Mouse (Mus musculus): Measurements from ENCODE around the gene Mroh8. TPM values are rescaled to one million over a fixed set of nuclear protein-coding genes. Genes with fewer than 3 reads are reported as not detected.

Gene Mroh8
- total RNA-seq, 1 experiment: 0.58 TPM

DNA sequence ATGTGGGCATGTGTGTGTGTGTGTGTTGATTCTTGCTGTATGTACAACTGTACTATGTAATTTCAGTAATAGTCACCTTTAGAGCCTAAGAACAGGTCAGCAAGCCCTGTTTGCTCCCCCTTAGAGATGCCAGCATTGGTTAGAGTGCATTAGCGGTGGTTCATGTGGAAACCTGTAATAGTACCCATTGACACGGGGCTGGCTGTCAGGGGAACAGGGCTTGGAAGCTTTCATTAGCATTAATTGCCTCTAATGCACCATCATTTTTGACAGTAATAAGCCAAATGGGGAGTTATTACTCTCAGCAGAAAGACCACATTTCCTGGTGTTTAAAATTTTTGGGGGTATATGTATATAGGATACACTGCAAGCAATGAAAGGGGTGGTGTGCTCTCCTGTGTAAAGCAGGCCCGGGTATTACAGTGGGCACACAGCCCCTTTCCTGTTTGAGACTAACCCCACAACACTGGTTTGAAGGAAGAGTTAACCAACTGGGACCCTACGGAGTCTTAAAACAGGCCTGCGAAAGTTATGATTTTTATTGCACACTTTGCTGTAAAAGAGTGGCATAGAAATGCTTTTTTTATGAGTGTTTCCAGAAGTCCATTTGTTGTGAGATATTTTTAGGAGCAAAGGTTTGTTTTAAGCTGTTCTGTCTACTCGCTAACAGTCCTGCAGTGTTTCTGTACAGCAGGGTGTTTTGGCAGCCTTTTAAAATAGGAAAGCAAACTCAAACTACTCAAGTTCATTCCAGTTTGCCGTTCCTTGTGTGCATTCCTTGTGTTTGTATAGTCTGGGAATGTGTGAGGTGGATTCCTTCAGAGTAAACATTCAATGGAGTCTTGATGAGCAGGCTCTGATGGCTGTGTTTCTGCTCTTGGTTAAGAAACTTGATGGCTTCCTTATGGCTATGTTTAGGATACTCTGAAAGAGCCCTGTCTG is 27.0 kb upstream of the Mroh8 start:
- no peak overlapping the region for H3K9ac ChIP-seq (ENCODE audit: insufficient read depth, low read depth, low read length, poor library complexity, severe bottlenecking)
- no peak overlapping the region for H3K4me3 ChIP-seq (ENCODE audit: insufficient read depth in 1 of 2, low read depth in 1 of 2, low read length in 2 of 2, poor library complexity in 1 of 2, severe bottlenecking in 1 of 2)
- no peak for TF ChIP-seq ZNF384 (IDR thresholded peaks at IDR 0.05; ENCODE audit: low read depth, low read length)
- TF ChIP-seq HCFC1 (IDR thresholded peaks at IDR 0.05; ENCODE audit: borderline replicate concordance, insufficient read depth, low read length): no peak
- TF ChIP-seq MAFK (IDR thresholded peaks at IDR 0.05; ENCODE audit: insufficient read depth, low read depth, low read length): no peak
- TF ChIP-seq ZC3H11A (IDR thresholded peaks at IDR 0.05; ENCODE audit: borderline replicate concordance, low read depth, low read length): no peak
- TF ChIP-seq CHD2 (IDR thresholded peaks at IDR 0.05; ENCODE audit: low read depth, low read length): no peak
- no peaks in the 10 kb centered on the region for H3K9me3 ChIP-seq (ENCODE audit: control insufficient read depth, insufficient read depth, low read depth, low read length)
- H3K4me1 ChIP-seq (ENCODE audit: control insufficient read depth in 2 of 2, insufficient read depth in 2 of 2, low read length in 2 of 2, poor library complexity in 1 of 2): no peaks in the 10 kb centered on the region
- no peak overlapping the region for H3K27ac ChIP-seq (ENCODE audit: insufficient read depth, low read depth, low read length, poor library complexity, severe bottlenecking)
- in situ Hi-C loops (cut with MboI; ENCODE audit: low sequenced_read_pairs in 2 of 2, unreplicated experiment in 2 of 2): no loop called here
- no peak for DNase-seq (ENCODE audit: low read depth, low spot score)
- peaks cover 32% of the 10 kb centered on the region for H3K36me3 ChIP-seq (ENCODE audit: control insufficient read depth, insufficient read depth, low read length, poor library complexity, severe bottlenecking)

DNA sequence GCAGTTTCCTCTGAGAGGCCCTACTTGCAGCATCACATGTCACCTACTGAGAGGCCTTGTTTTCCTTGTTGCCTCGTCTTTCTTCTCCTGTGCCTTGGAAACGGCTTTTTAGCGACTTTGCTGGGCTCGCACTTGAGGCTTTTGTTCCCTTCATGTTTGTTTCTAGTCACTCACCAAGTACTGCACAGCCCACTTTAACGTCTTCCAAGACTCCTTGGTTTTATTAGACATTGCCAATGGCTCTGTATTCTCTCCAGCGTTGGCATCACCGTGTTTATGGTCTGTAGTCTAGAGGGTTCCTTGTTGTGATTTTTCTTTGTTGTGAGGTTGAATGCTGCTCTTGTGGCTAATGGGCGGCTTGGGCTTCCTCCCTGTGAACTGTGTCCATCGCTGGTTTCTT is 23.7 kb upstream of the Mroh8 start:
- TF ChIP-seq ZNF384 (IDR thresholded peaks at IDR 0.05; ENCODE audit: low read depth, low read length): no peak
- TF ChIP-seq HCFC1 (IDR thresholded peaks at IDR 0.05; ENCODE audit: borderline replicate concordance, insufficient read depth, low read length): no peak
- no peak for TF ChIP-seq CHD2 (IDR thresholded peaks at IDR 0.05; ENCODE audit: low read depth, low read length)
- TF ChIP-seq ZC3H11A (IDR thresholded peaks at IDR 0.05; ENCODE audit: borderline replicate concordance, low read depth, low read length): no peak
- TF ChIP-seq MAFK (IDR thresholded peaks at IDR 0.05; ENCODE audit: insufficient read depth, low read depth, low read length): no peak
- Histone ChIP-seq H3K9ac (ENCODE audit: insufficient read depth, low read depth, low read length, poor library complexity, severe bottlenecking) (no peak overlapping the region), H3K9me3 (ENCODE audit: control insufficient read depth, insufficient read depth, low read depth, low read length) (no peaks in the 10 kb centered on the region), H3K4me3 (ENCODE audit: insufficient read depth in 1 of 2, low read depth in 1 of 2, low read length in 2 of 2, poor library complexity in 1 of 2, severe bottlenecking in 1 of 2) (no peak overlapping the region), H3K4me1 (ENCODE audit: control insufficient read depth in 2 of 2, insufficient read depth in 2 of 2, low read length in 2 of 2, poor library complexity in 1 of 2) (no peaks in the 10 kb centered on the region), H3K36me3 (ENCODE audit: control insufficient read depth, insufficient read depth, low read length, poor library complexity, severe bottlenecking) (peaks cover 44% of the 10 kb centered on the region), H3K27ac (ENCODE audit: insufficient read depth, low read depth, low read length, poor library complexity, severe bottlenecking) (no peak overlapping the region)
- DNase-seq (ENCODE audit: low read depth, low spot score): no peak
- in situ Hi-C loops (cut with MboI; ENCODE audit: low sequenced_read_pairs in 2 of 2, unreplicated experiment in 2 of 2): no loop called here

DNA sequence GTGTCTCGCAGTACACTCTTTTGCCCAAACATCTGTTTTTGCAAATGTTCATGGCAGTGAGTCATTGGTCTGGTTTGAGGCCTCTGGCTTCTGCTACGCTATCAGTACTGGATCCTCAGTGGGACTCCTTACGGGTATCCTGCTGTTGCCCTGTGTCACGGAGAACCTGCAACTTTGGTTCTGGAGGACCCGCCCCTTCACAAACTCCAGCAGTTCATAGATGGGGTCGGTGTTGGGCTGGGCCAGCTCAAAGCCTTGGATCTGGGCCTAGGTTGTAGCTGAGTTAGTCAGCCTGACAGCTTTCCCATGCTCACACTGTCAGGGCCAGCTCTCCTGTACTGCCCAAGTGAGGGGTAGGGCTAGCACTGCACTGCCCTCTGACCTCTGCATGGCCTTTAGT is 20.7 kb upstream of the Mroh8 start:
- H3K4me1 ChIP-seq (ENCODE audit: control insufficient read depth in 2 of 2, insufficient read depth in 2 of 2, low read length in 2 of 2, poor library complexity in 1 of 2): no peaks in the 10 kb centered on the region

DNA sequence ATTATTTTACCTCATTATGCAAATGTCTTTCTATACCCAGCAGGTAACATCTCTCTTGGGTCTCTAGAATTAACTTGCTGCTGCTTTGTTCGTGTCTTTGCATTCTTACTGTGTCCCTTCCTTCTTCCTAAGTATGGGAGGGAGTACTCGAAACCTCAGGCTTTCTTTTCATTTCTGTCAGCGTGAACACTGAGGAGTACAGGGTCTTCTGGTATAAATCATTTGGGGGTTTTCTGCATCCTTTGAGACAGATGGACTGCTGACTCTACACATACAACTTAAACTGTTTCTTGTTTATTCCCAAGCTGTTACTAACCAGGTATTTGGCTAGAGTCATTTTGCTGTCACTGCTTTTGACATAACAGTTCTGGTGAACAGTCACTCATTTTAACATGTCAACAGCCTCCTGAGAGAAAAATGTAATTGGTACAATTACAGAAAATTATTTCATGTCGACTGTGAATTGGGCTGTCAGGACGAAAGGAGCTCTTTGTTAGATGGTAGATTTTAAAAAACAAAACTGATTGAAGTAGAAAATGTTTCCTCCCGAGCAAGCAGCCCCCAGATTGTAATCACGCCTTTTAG is 16.8 kb upstream of the Mroh8 start:
- in situ Hi-C loops (cut with MboI; ENCODE audit: low sequenced_read_pairs in 2 of 2, unreplicated experiment in 2 of 2): no loop called here
- H3K4me3 ChIP-seq (ENCODE audit: insufficient read depth in 1 of 2, low read depth in 1 of 2, low read length in 2 of 2, poor library complexity in 1 of 2, severe bottlenecking in 1 of 2): no peak overlapping the region
- TF ChIP-seq ZNF384 (IDR thresholded peaks at IDR 0.05; ENCODE audit: low read depth, low read length) (no peak), HCFC1 (IDR thresholded peaks at IDR 0.05; ENCODE audit: borderline replicate concordance, insufficient read depth, low read length) (no peak), ZC3H11A (IDR thresholded peaks at IDR 0.05; ENCODE audit: borderline replicate concordance, low read depth, low read length) (no peak), MAFK (IDR thresholded peaks at IDR 0.05; ENCODE audit: insufficient read depth, low read depth, low read length) (no peak), CHD2 (IDR thresholded peaks at IDR 0.05; ENCODE audit: low read depth, low read length) (no peak)
- H3K27ac ChIP-seq (ENCODE audit: insufficient read depth, low read depth, low read length, poor library complexity, severe bottlenecking): no peak overlapping the region
- H3K9me3 ChIP-seq (ENCODE audit: control insufficient read depth, insufficient read depth, low read depth, low read length): no peaks in the 10 kb centered on the region
- H3K4me1 ChIP-seq (ENCODE audit: control insufficient read depth in 2 of 2, insufficient read depth in 2 of 2, low read length in 2 of 2, poor library complexity in 1 of 2): peaks cover 0 to 1% of the 10 kb centered on the region in 2 experiments; a peak in 1 of 4 replicates
- DNase-seq (ENCODE audit: low read depth, low spot score): no peak
- no peak overlapping the region for H3K9ac ChIP-seq (ENCODE audit: insufficient read depth, low read depth, low read length, poor library complexity, severe bottlenecking)
- H3K36me3 ChIP-seq (ENCODE audit: control insufficient read depth, insufficient read depth, low read length, poor library complexity, severe bottlenecking): peaks cover 57% of the 10 kb centered on the region

More for the DNA sequence above, 20.7 kb upstream of the Mroh8 start:
- Histone ChIP-seq H3K9me3 (ENCODE audit: control insufficient read depth, insufficient read depth, low read depth, low read length) (no peaks in the 10 kb centered on the region), H3K36me3 (ENCODE audit: control insufficient read depth, insufficient read depth, low read length, poor library complexity, severe bottlenecking) (peaks cover 54% of the 10 kb centered on the region), H3K4me3 (ENCODE audit: insufficient read depth in 1 of 2, low read depth in 1 of 2, low read length in 2 of 2, poor library complexity in 1 of 2, severe bottlenecking in 1 of 2) (no peak overlapping the region), H3K9ac (ENCODE audit: insufficient read depth, low read depth, low read length, poor library complexity, severe bottlenecking) (no peak overlapping the region), H3K27ac (ENCODE audit: insufficient read depth, low read depth, low read length, poor library complexity, severe bottlenecking) (no peak overlapping the region)
- no peak for DNase-seq (ENCODE audit: low read depth, low spot score)
- TF ChIP-seq CHD2 (IDR thresholded peaks at IDR 0.05; ENCODE audit: low read depth, low read length) (no peak), ZC3H11A (IDR thresholded peaks at IDR 0.05; ENCODE audit: borderline replicate concordance, low read depth, low read length) (no peak), HCFC1 (IDR thresholded peaks at IDR 0.05; ENCODE audit: borderline replicate concordance, insufficient read depth, low read length) (no peak), ZNF384 (IDR thresholded peaks at IDR 0.05; ENCODE audit: low read depth, low read length) (no peak), MAFK (IDR thresholded peaks at IDR 0.05; ENCODE audit: insufficient read depth, low read depth, low read length) (no peak)
- in situ Hi-C loops (cut with MboI; ENCODE audit: low sequenced_read_pairs in 2 of 2, unreplicated experiment in 2 of 2): no loop called here

Data from ES-E14 (cell line).